Mouse (Mus musculus): ENCODE data around the gene Dusp23. TPM values are rescaled to one million over a fixed set of nuclear protein-coding genes. Genes with fewer than 3 reads are reported as not detected.

Gene Dusp23
- 18.6 and 21.8 TPM in 2 replicates for polyA plus RNA-seq (2015; fragmentation: Nextera tagmentation; extraction: Ambion mirVana)

GRCm38 (mm10) chr1:172632451-172633326 is at the start of gene Dusp23:
Dusp23 (minus strand) TSS chr1:172632962.
- H3K4me1 ChIP-seq (ENCODE audit: insufficient read depth, low read depth, low read length), result no peaks in the 10 kb centered on the region
- H3K27ac ChIP-seq (ENCODE audit: low read length), result peak within 1 kb of the TSS; percentile 95
- ATAC-seq, result peak; percentile 98
- H3K4me3 ChIP-seq (ENCODE audit: low read depth, low read length), result peak within 1 kb of the TSS; percentile 69
- H3K4me2 ChIP-seq (replicated peaks; ENCODE audit: low read depth, low read length), result peak within 1 kb of the TSS; percentile 85
- H3K9me3 ChIP-seq (ENCODE audit: low read length), result no peaks in the 10 kb centered on the region
- peak; percentile 95 for TF ChIP-seq CTCF (IDR thresholded peaks at IDR 0.05)
- peak; percentile 35; the same call in 1 of the 2 replicates for TF ChIP-seq EP300 (IDR thresholded peaks at IDR 0.05)
- 1% methylated on average over 50 of the region's 53 CpGs for WGBS
- no peaks in the 10 kb centered on the region for H3K36me3 ChIP-seq (ENCODE audit: insufficient read depth, low read length)
- no peaks in the 10 kb centered on the region for H3K27me3 ChIP-seq (replicated peaks; ENCODE audit: insufficient read depth, low read length)
- H3K9ac ChIP-seq (replicated peaks; ENCODE audit: low read depth), result peak within 1 kb of the TSS; percentile 65
- peak; percentile 99 for DNase-seq (ENCODE audit: low spot score)

- no peak overlapping the region for H3K4me3 ChIP-seq (ENCODE audit: low read depth, low read length)
- H3K9ac ChIP-seq (replicated peaks; ENCODE audit: low read depth), result no peak overlapping the region
- no peaks in the 10 kb centered on the region for H3K36me3 ChIP-seq (ENCODE audit: insufficient read depth, low read length)
- DNase-seq (ENCODE audit: low spot score) (no peak), ATAC-seq (no peak)
- no peaks in the 10 kb centered on the region for H3K27me3 ChIP-seq (replicated peaks; ENCODE audit: insufficient read depth, low read length)
- H3K4me2 ChIP-seq (replicated peaks; ENCODE audit: low read depth, low read length), result no peak overlapping the region
- no peaks in the 10 kb centered on the region for H3K9me3 ChIP-seq (ENCODE audit: low read length)
- TF ChIP-seq CTCF (IDR thresholded peaks at IDR 0.05) (no peak), EP300 (IDR thresholded peaks at IDR 0.05) (no peak)
- 86% methylated on average over 4 of the region's 4 CpGs for WGBS
- no peaks in the 10 kb centered on the region for H3K4me1 ChIP-seq (ENCODE audit: insufficient read depth, low read depth, low read length)
- no peak overlapping the region for H3K27ac ChIP-seq (ENCODE audit: low read length)
Measured at GRCm38 (mm10) chr1:172680742-172681141, 48.0 kb upstream of the Dusp23 start.

- no peak for ATAC-seq
Measured at GRCm38 (mm10) chr1:172670716-172671115, 38.0 kb upstream of the Dusp23 start.

GRCm38 (mm10) chr1:172667597-172667996 is 34.8 kb upstream of the Dusp23 start:
- Histone ChIP-seq H3K36me3 (ENCODE audit: insufficient read depth, low read length) (no peaks in the 10 kb centered on the region), H3K27ac (ENCODE audit: low read length) (no peak overlapping the region), H3K9ac (replicated peaks; ENCODE audit: low read depth) (no peak overlapping the region), H3K4me2 (replicated peaks; ENCODE audit: low read depth, low read length) (no peak overlapping the region), H3K9me3 (ENCODE audit: low read length) (no peaks in the 10 kb centered on the region), H3K4me3 (ENCODE audit: low read depth, low read length) (no peak overlapping the region), H3K27me3 (replicated peaks; ENCODE audit: insufficient read depth, low read length) (no peaks in the 10 kb centered on the region), H3K4me1 (ENCODE audit: insufficient read depth, low read depth, low read length) (no peaks in the 10 kb centered on the region)
- DNase-seq (ENCODE audit: low spot score) (no peak), ATAC-seq (no peak)
- 74% methylated on average over 6 of the region's 6 CpGs for WGBS
- TF ChIP-seq CTCF (IDR thresholded peaks at IDR 0.05), result no peak
- TF ChIP-seq EP300 (IDR thresholded peaks at IDR 0.05), result no peak

More at GRCm38 (mm10) chr1:172670716-172671115, 38.0 kb upstream of the Dusp23 start:
- no peak overlapping the region for H3K9ac ChIP-seq (replicated peaks; ENCODE audit: low read depth)
- H3K4me1 ChIP-seq (ENCODE audit: insufficient read depth, low read depth, low read length), result no peaks in the 10 kb centered on the region
- peak; percentile 11 for DNase-seq (ENCODE audit: low spot score)
- H3K27ac ChIP-seq (ENCODE audit: low read length), result no peak overlapping the region
- 88% methylated on average over 1 of the region's 1 CpGs for whole genome bisulfite sequencing
- no peak overlapping the region for H3K4me2 ChIP-seq (replicated peaks; ENCODE audit: low read depth, low read length)
- no peak overlapping the region for H3K4me3 ChIP-seq (ENCODE audit: low read depth, low read length)
- TF ChIP-seq EP300 (IDR thresholded peaks at IDR 0.05) (no peak), CTCF (IDR thresholded peaks at IDR 0.05) (no peak)
- H3K9me3 ChIP-seq (ENCODE audit: low read length), result no peaks in the 10 kb centered on the region
- H3K27me3 ChIP-seq (replicated peaks; ENCODE audit: insufficient read depth, low read length), result no peaks in the 10 kb centered on the region
- no peaks in the 10 kb centered on the region for H3K36me3 ChIP-seq (ENCODE audit: insufficient read depth, low read length)

GRCm38 (mm10) chr1:172665457-172665856 is 32.7 kb upstream of the Dusp23 start:
- Histone ChIP-seq H3K4me1 (ENCODE audit: insufficient read depth, low read depth, low read length) (no peaks in the 10 kb centered on the region), H3K4me2 (replicated peaks; ENCODE audit: low read depth, low read length) (no peak overlapping the region), H3K9ac (replicated peaks; ENCODE audit: low read depth) (no peak overlapping the region), H3K36me3 (ENCODE audit: insufficient read depth, low read length) (no peaks in the 10 kb centered on the region), H3K27ac (ENCODE audit: low read length) (no peak overlapping the region), H3K27me3 (replicated peaks; ENCODE audit: insufficient read depth, low read length) (no peaks in the 10 kb centered on the region), H3K9me3 (ENCODE audit: low read length) (no peaks in the 10 kb centered on the region), H3K4me3 (ENCODE audit: low read depth, low read length) (no peak overlapping the region)
- DNase-seq (ENCODE audit: low spot score) (no peak), ATAC-seq (no peak)
- whole genome bisulfite sequencing, result 63% methylated on average over 2 of the region's 2 CpGs
- no peak for TF ChIP-seq CTCF (IDR thresholded peaks at IDR 0.05)
- TF ChIP-seq EP300 (IDR thresholded peaks at IDR 0.05), result no peak

- DNase-seq (ENCODE audit: low spot score), result no peak
- ATAC-seq, result no peak
- no peak overlapping the region for H3K27ac ChIP-seq (ENCODE audit: low read length)
- H3K4me2 ChIP-seq (replicated peaks; ENCODE audit: low read depth, low read length), result no peak overlapping the region
- H3K9me3 ChIP-seq (ENCODE audit: low read length), result no peaks in the 10 kb centered on the region
- H3K36me3 ChIP-seq (ENCODE audit: insufficient read depth, low read length), result no peaks in the 10 kb centered on the region
- H3K9ac ChIP-seq (replicated peaks; ENCODE audit: low read depth), result no peak overlapping the region
- H3K27me3 ChIP-seq (replicated peaks; ENCODE audit: insufficient read depth, low read length), result no peaks in the 10 kb centered on the region
- WGBS, result 56% methylated on average over 8 of the region's 8 CpGs
- TF ChIP-seq CTCF (IDR thresholded peaks at IDR 0.05), result no peak
- no peak overlapping the region for H3K4me3 ChIP-seq (ENCODE audit: low read depth, low read length)
- H3K4me1 ChIP-seq (ENCODE audit: insufficient read depth, low read depth, low read length), result no peaks in the 10 kb centered on the region
Measured at GRCm38 (mm10) chr1:172659688-172660087, 26.9 kb upstream of the Dusp23 start.
